Mouse (Mus musculus): ENCODE measurements around the gene Cntln.

Gene Cntln

GRCm38 (mm10) chr4:84884111-84884538 is at the start of gene Cntln:
Gene Cntln, plus strand, starts transcription at chr4:84884309.
- DNase-seq: peak; percentile 76 to 79

- no peak for DNase-seq
Measured at GRCm38 (mm10) chr4:84836979-84837378, 47.1 kb upstream of the Cntln start.

GRCm38 (mm10) chr4:84838545-84838944 is 45.6 kb upstream of the Cntln start:
- no peak for DNase-seq

- no peak for DNase-seq
Measured at GRCm38 (mm10) chr4:84839466-84839865, 44.6 kb upstream of the Cntln start.

GRCm38 (mm10) chr4:84857588-84857987 is 26.5 kb upstream of the Cntln start:
- no peak for DNase-seq

GRCm38 (mm10) chr4:84876347-84876746 is 7.8 kb upstream of the Cntln start:
- DNase-seq: no peak

- peak in 1 of 2 experiments; percentile 4 for DNase-seq
Measured at GRCm38 (mm10) chr4:84883646-84884045, 463 bp upstream of the Cntln start.

- peak; percentile 9 to 12 for DNase-seq
Measured at GRCm38 (mm10) chr4:84884539-84885270, 596 bp downstream of the Cntln start.

- DNase-seq: no peak
Measured at GRCm38 (mm10) chr4:84885271-84885540, 1.1 kb downstream of the Cntln start.

- DNase-seq: no peak
Measured at GRCm38 (mm10) chr4:84918393-84918792, 34.3 kb downstream of the Cntln start.

- no peak for DNase-seq
Measured at GRCm38 (mm10) chr4:84934342-84934929, 50.3 kb downstream of the Cntln start.

GRCm38 (mm10) chr4:84942059-84942458 is 58.0 kb downstream of the Cntln start:
- no peak for DNase-seq

GRCm38 (mm10) chr4:84942651-84943050 is 58.5 kb downstream of the Cntln start:
- no peak for DNase-seq

- DNase-seq: no peak
Measured at GRCm38 (mm10) chr4:84944100-84944499, 60.0 kb downstream of the Cntln start.

- no peak for DNase-seq
Measured at GRCm38 (mm10) chr4:84946450-84946849, 62.3 kb downstream of the Cntln start.

GRCm38 (mm10) chr4:84976875-84977646 is 93.0 kb downstream of the Cntln start:
- no peak for DNase-seq

GRCm38 (mm10) chr4:84995520-84996348 is 111.6 kb downstream of the Cntln start:
- no peak for DNase-seq

- DNase-seq: no peak
Measured at GRCm38 (mm10) chr4:85005581-85005980, 121.5 kb downstream of the Cntln start.

- DNase-seq: no peak
Measured at GRCm38 (mm10) chr4:85006789-85007188, 122.7 kb downstream of the Cntln start.

- DNase-seq: no peak
Measured at GRCm38 (mm10) chr4:85010846-85011245, 126.7 kb downstream of the Cntln start.

- no peak for DNase-seq
Measured at GRCm38 (mm10) chr4:85045748-85046147, 161.6 kb downstream of the Cntln start.

- no peak for DNase-seq
Measured at GRCm38 (mm10) chr4:85049933-85050553, 165.9 kb downstream of the Cntln start.

GRCm38 (mm10) chr4:85054616-85055015 is 170.5 kb downstream of the Cntln start:
- no peak for DNase-seq
